Mouse (Mus musculus): ENCODE measurements at regions not wholly inside any gene's neighbourhood (a gene's known extent, or its start where the extent isn't known, plus 50 kb on each side); places are given as distances from the start of the nearest gene placed in this dataset.
A peak's percentile ranks its signal among the peaks of the same experiment; 100 is the strongest.

DNA sequence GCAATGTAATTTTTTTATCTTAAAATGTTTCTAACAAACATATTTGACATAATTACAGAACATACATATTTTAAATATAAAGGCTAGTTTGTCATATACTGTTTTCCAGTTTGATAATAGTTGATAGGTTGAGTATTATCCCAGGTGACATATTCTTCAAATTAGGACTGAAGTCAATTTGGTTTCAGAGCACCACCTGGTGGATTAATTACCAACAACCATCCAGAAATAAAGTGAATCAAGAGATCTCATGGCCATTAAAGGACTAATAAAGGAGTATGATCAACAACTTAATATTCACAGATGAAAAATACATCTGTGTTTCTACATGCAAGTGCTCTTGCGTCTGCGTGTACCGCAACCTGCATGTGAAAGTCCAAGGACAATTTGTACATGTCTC, 50.3 kb upstream of the Nmu start:
- no peaks in the 10 kb centered on the region for H3K36me3 ChIP-seq
- H3K4me1 ChIP-seq: no peaks in the 10 kb centered on the region
- no peak overlapping the region for H3K9ac ChIP-seq
- no peak overlapping the region for H3K27ac ChIP-seq (replicated peaks)
- no peak overlapping the region for H3K4me2 ChIP-seq (replicated peaks)
- H3K9me3 ChIP-seq (replicated peaks): no peaks in the 10 kb centered on the region
- H3K27me3 ChIP-seq: no peaks in the 10 kb centered on the region
- H3K4me3 ChIP-seq (replicated peaks): no peak overlapping the region
- ATAC-seq (ENCODE audit: insufficient number of reproducible peaks, low FRiP score, low TSS enrichment, low read depth): no peak
- 84% methylated on average over 3 of the region's 3 CpGs for WGBS

DNA sequence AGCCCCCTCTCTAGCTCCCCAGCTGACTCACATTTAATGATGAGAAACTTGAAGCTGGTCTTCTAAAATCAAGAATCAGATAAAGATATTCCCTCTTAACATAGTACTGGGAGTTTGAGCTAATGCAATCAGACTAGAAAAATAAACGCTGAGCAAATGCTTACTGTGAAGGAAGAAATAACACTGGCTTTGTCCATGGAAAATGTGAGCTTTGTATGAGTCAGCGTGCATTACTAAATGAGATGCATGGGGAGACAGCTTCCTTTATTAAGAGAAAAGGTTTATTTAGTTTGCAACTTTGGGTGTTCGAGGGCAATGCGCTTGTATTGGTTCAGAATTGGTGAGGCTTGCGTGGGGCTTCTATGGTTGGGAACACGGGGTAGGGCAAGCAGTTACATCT, 52.7 kb upstream of the Nmu start:
- Histone ChIP-seq H3K36me3 (no peaks in the 10 kb centered on the region), H3K27me3 (no peaks in the 10 kb centered on the region), H3K4me1 (no peaks in the 10 kb centered on the region), H3K27ac (replicated peaks) (no peak overlapping the region), H3K4me3 (replicated peaks) (no peak overlapping the region), H3K9ac (no peak overlapping the region), H3K9me3 (replicated peaks) (no peaks in the 10 kb centered on the region), H3K4me2 (replicated peaks) (no peak overlapping the region)
- 76% methylated on average over 6 of the region's 6 CpGs for WGBS
- no peak for ATAC-seq (ENCODE audit: insufficient number of reproducible peaks, low FRiP score, low TSS enrichment, low read depth)

- WGBS: 66% methylated on average over 4 of the region's 4 CpGs
These were observed 53.5 kb upstream of the Nmu start for GRCm38 (mm10) chr5:76417137-76417536.

DNA sequence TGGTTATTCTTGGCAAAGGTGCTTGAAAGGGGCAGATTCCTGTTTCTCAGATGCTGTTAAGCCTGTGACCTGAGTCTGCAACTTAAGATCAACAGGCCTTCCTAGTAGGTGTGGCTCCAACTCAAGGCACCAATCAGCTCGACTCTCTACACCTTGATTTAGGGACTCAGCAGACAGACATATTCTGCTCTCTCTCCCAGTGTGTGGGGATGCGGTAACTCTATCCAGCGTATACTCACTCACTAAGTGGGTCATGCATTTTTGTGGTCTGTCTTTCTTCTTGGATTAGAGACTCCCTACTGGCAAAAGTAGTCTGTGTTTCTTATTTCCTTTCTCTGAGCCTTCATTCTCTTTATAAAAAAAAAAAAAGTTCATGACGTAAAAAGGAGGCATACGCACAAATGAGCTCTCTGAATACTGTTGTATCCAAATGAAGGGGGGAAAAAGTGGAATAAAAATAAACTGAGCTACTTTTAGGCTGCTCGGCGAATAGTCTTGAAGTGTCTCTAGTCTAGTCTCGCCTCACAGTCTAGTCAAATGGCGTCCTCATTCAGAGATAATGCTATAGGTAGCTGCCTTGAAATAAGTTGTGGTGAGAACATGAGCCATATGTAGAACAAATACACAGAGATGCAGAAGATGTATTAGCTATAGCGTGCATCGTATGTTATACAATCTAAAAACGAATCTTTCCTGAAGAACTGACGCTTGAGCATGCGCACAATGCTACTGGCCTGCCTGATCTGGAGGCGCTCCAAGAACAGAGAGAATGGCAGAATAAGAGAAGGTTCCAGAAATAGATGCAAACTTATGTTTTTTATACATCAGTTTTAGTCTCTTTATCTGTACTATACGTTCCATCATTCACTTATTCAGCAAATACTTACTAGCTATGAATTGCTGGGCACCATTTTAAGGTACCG, 55.6 kb upstream of the Nmu start:
- H3K27ac ChIP-seq (replicated peaks): no peak overlapping the region
- no peaks in the 10 kb centered on the region for H3K27me3 ChIP-seq
- 64% methylated on average over 17 of the region's 17 CpGs for WGBS
- H3K4me3 ChIP-seq (replicated peaks): no peak overlapping the region
- no peaks in the 10 kb centered on the region for H3K36me3 ChIP-seq
- H3K9me3 ChIP-seq (replicated peaks): no peaks in the 10 kb centered on the region
- H3K4me1 ChIP-seq: no peaks in the 10 kb centered on the region
- H3K4me2 ChIP-seq (replicated peaks): peak overlapping the region; percentile 24
- H3K9ac ChIP-seq: no peak overlapping the region
- ATAC-seq (ENCODE audit: insufficient number of reproducible peaks, low FRiP score, low TSS enrichment, low read depth): peak; percentile 85

More at GRCm38 (mm10) chr5:76417137-76417536, 53.5 kb upstream of the Nmu start:
- no peaks in the 10 kb centered on the region for H3K27me3 ChIP-seq
- ATAC-seq (ENCODE audit: insufficient number of reproducible peaks, low FRiP score, low TSS enrichment, low read depth): no peak
- no peaks in the 10 kb centered on the region for H3K4me1 ChIP-seq
- H3K36me3 ChIP-seq: no peaks in the 10 kb centered on the region
- H3K4me2 ChIP-seq (replicated peaks): no peak overlapping the region
- H3K27ac ChIP-seq (replicated peaks): no peak overlapping the region
- H3K9me3 ChIP-seq (replicated peaks): no peaks in the 10 kb centered on the region
- H3K9ac ChIP-seq: no peak overlapping the region
- no peak overlapping the region for H3K4me3 ChIP-seq (replicated peaks)

DNA sequence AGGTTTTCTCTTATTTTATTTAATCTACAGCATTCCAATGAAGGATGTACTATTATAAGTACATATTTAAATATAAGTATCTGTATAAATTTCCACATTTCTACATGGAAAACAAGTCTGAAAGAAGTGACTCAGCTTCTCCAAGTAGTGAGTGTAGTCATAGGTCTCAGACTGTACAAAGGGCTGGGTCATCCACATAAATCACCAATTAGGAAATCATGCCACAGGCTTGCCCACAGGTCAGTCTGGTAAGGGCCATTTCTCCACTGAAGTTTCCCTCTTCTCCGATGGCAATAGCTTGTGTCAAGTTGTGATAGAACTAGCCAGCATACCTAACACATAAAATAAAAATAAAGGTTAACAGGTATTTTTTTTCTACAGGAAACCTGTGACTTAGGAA, 56.3 kb upstream of the Nmu start:
- no peak for ATAC-seq (ENCODE audit: insufficient number of reproducible peaks, low FRiP score, low TSS enrichment, low read depth)
- no peaks in the 10 kb centered on the region for H3K4me1 ChIP-seq
- no peak overlapping the region for H3K4me3 ChIP-seq (replicated peaks)
- H3K9me3 ChIP-seq (replicated peaks): no peaks in the 10 kb centered on the region
- no peaks in the 10 kb centered on the region for H3K27me3 ChIP-seq
- H3K4me2 ChIP-seq (replicated peaks): no peak overlapping the region
- H3K36me3 ChIP-seq: no peaks in the 10 kb centered on the region
- H3K27ac ChIP-seq (replicated peaks): no peak overlapping the region
- H3K9ac ChIP-seq: no peak overlapping the region
- WGBS: 94% methylated on average over 1 of the region's 1 CpGs

GRCm38 (mm10) chr5:76420606-76421005, 57.0 kb upstream of the Nmu start:
- Histone ChIP-seq H3K4me2 (replicated peaks) (no peak overlapping the region), H3K4me1 (no peaks in the 10 kb centered on the region), H3K27me3 (no peaks in the 10 kb centered on the region), H3K36me3 (no peaks in the 10 kb centered on the region), H3K9ac (no peak overlapping the region), H3K4me3 (replicated peaks) (no peak overlapping the region), H3K9me3 (replicated peaks) (no peaks in the 10 kb centered on the region), H3K27ac (replicated peaks) (no peak overlapping the region)
- no peak for ATAC-seq (ENCODE audit: insufficient number of reproducible peaks, low FRiP score, low TSS enrichment, low read depth)
- WGBS: 79% methylated on average over 6 of the region's 6 CpGs

GRCm38 (mm10) chr5:76423593-76423992, 60.0 kb upstream of the Nmu start:
- H3K27ac ChIP-seq (replicated peaks): no peak overlapping the region
- H3K4me1 ChIP-seq: no peaks in the 10 kb centered on the region
- no peaks in the 10 kb centered on the region for H3K9me3 ChIP-seq (replicated peaks)
- no peak overlapping the region for H3K9ac ChIP-seq
- no peak for ATAC-seq (ENCODE audit: insufficient number of reproducible peaks, low FRiP score, low TSS enrichment, low read depth)
- no peak overlapping the region for H3K4me3 ChIP-seq (replicated peaks)
- H3K4me2 ChIP-seq (replicated peaks): no peak overlapping the region
- 94% methylated on average over 5 of the region's 5 CpGs for WGBS
- no peaks in the 10 kb centered on the region for H3K27me3 ChIP-seq
- H3K36me3 ChIP-seq: no peaks in the 10 kb centered on the region

DNA sequence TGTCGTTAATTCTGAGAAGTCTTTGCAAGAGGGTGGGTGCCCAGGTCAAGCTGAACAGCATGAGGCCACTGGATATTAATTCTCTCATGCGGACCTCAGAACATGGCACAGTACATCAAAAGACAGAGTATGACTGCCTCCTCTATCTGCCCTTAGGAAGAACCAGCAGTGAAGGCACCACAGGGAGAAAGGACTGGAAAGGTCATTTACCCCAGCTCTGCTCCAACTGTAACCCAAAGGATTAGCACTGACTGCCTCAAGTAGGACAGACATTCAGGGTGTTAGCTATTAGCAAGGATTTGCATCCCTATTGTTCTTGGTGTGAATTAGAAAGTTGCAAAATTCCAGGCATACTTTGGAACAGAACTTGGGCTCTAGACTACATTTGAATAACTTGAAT, 58.2 kb upstream of the Gm7271 start:
- H3K27me3 ChIP-seq: no peaks in the 10 kb centered on the region

DNA sequence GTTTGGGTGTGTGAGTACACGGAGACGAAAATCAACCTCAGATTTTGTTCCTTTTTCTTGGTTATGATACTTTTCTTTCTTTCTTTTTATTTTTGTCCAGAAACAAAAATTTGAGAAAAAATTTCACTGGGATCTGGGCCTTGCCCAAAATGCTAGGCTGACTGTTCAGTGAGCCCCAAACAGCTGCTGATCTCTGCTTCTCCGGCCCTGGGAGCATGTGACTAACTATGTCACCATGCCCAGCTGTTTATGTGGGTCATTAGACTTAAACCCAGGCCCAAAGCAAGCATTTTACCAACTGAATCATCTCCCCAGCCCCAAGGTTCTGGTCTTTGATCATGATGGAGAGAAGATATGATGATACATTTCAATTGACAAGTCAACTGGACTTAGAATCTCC, 56.3 kb upstream of the Gm7271 start:
- Histone ChIP-seq H3K36me3 (no peaks in the 10 kb centered on the region), H3K9me3 (replicated peaks) (no peaks in the 10 kb centered on the region), H3K27ac (replicated peaks) (no peak overlapping the region), H3K9ac (no peak overlapping the region), H3K27me3 (no peaks in the 10 kb centered on the region), H3K4me1 (no peaks in the 10 kb centered on the region), H3K4me2 (replicated peaks) (no peak overlapping the region), H3K4me3 (replicated peaks) (no peak overlapping the region)
- ATAC-seq (ENCODE audit: insufficient number of reproducible peaks, low FRiP score, low TSS enrichment, low read depth): no peak
- WGBS: 87% methylated on average over 3 of the region's 3 CpGs

More for the DNA sequence above, 58.2 kb upstream of the Gm7271 start:
- Histone ChIP-seq H3K9ac (no peak overlapping the region), H3K4me2 (replicated peaks) (no peak overlapping the region), H3K4me3 (replicated peaks) (no peak overlapping the region), H3K4me1 (no peaks in the 10 kb centered on the region), H3K36me3 (no peaks in the 10 kb centered on the region), H3K9me3 (replicated peaks) (no peaks in the 10 kb centered on the region), H3K27ac (replicated peaks) (no peak overlapping the region)
- 83% methylated on average over 2 of the region's 2 CpGs for WGBS
- no peak for ATAC-seq (ENCODE audit: insufficient number of reproducible peaks, low FRiP score, low TSS enrichment, low read depth)

- ATAC-seq (ENCODE audit: insufficient number of reproducible peaks, low FRiP score, low TSS enrichment, low read depth): no peak
These were observed 54.4 kb upstream of the Gm7271 start for GRCm38 (mm10) chr5:76429441-76429840.

GRCm38 (mm10) chr5:76433623-76434022, 50.2 kb upstream of the Gm7271 start:
- H3K27me3 ChIP-seq: no peaks in the 10 kb centered on the region
- no peak for ATAC-seq (ENCODE audit: insufficient number of reproducible peaks, low FRiP score, low TSS enrichment, low read depth)

More at GRCm38 (mm10) chr5:76429441-76429840, 54.4 kb upstream of the Gm7271 start:
- Histone ChIP-seq H3K4me1 (no peaks in the 10 kb centered on the region), H3K27me3 (no peaks in the 10 kb centered on the region), H3K36me3 (no peaks in the 10 kb centered on the region), H3K4me2 (replicated peaks) (no peak overlapping the region), H3K9me3 (replicated peaks) (no peaks in the 10 kb centered on the region), H3K9ac (no peak overlapping the region), H3K27ac (replicated peaks) (no peak overlapping the region), H3K4me3 (replicated peaks) (no peak overlapping the region)
- 71% methylated on average over 5 of the region's 5 CpGs for WGBS

More at GRCm38 (mm10) chr5:76433623-76434022, 50.2 kb upstream of the Gm7271 start:
- no peaks in the 10 kb centered on the region for H3K4me1 ChIP-seq
- H3K27ac ChIP-seq (replicated peaks): no peak overlapping the region
- 82% methylated on average over 2 of the region's 2 CpGs for WGBS
- H3K9me3 ChIP-seq (replicated peaks): no peaks in the 10 kb centered on the region
- H3K4me3 ChIP-seq (replicated peaks): no peak overlapping the region
- H3K36me3 ChIP-seq: no peaks in the 10 kb centered on the region
- no peak overlapping the region for H3K9ac ChIP-seq
- H3K4me2 ChIP-seq (replicated peaks): no peak overlapping the region

Data from embryonic facial prominence, embryonic 15.5 days (tissue).